Comparison of ENCODE assay signal across 9 mouse cellular contexts in genomic region chr15:83740676-83741422, GRCm38 (mm10). TPM values are rescaled to one million over a fixed set of nuclear protein-coding genes. Genes with fewer than 3 reads are reported as not detected.
DNase-seq lines count a peak whose midpoint lies in the region; ATAC-seq and TF ChIP-seq lines count a peak whose summit lies in the region.
"Had no signal": no experiment of that assay in that cellular context is flagged by ENCODE, and none has a peak within 500 bp of the region (broad histone marks: within the 10 kb centered on the region; RNA-seq: fewer than 3 reads in every experiment).

No protein-coding gene starts in this region.

- H3K4me1 ChIP-seq in heart, embryonic 11.5 days (ENCODE audit: control insufficient read depth, insufficient read depth, low read length) = peaks cover 15% of the 10 kb centered on the region
- peaks cover 19% of the 10 kb centered on the region; the same call in 1 of the 2 replicates for H3K4me1 ChIP-seq in lung, embryonic 15.5 days
- no peaks in the 10 kb centered on the region for H3K4me1 ChIP-seq in intestine, postnatal 0 days (replicated peaks; ENCODE audit: control insufficient read depth, insufficient read depth, low read length)

- 0 out of 2 replicates have a peak overlapping the region, but pooled peaks have one; percentile 1 for H3K27ac ChIP-seq in heart, embryonic 11.5 days (ENCODE audit: low read depth, low read length)
- peak overlapping the region; percentile 36 for H3K27ac ChIP-seq in lung, embryonic 15.5 days
- H3K27ac ChIP-seq in intestine, postnatal 0 days (ENCODE audit: low read depth, low read length) = no peak overlapping the region
- H3K27ac ChIP-seq: layer of hippocampus, adult 2 months; neural tube, embryonic 13.5 days had no signal

- no peak for TF ChIP-seq CTCF in intestine, postnatal 0 days (IDR thresholded peaks at IDR 0.05; ENCODE audit: low read depth)

- WGBS in heart, embryonic 11.5 days (ENCODE audit: insufficient replicate concordance) = 31% methylated on average over 21 of the region's 21 CpGs
- 21% methylated on average over 21 of the region's 21 CpGs for WGBS in lung, embryonic 15.5 days
- 36% methylated on average over 21 of the region's 21 CpGs for WGBS in intestine, postnatal 0 days

- DNase-seq in retina, postnatal 1 day = peak; percentile 45
- no peak for DNase-seq in retina, embryonic 14.5 days (ENCODE audit: low spot score)
- DNase-seq in layer of hippocampus, adult 9-11 months = no peak
- DNase-seq in spleen, adult 12 weeks (ENCODE audit: low spot score) = no peak

- ATAC-seq in heart, embryonic 11.5 days (replicated peaks; ENCODE audit: insufficient number of reproducible peaks, low FRiP score, low TSS enrichment) = no peak
- no peak for ATAC-seq in lung, embryonic 15.5 days (ENCODE audit: borderline replicate concordance, extremely low read depth, low FRiP score, low TSS enrichment)
- ATAC-seq in intestine, postnatal 0 days = no peak

- H3K9me3 ChIP-seq in heart, embryonic 11.5 days (replicated peaks; ENCODE audit: control insufficient read depth, low read length) = no peaks in the 10 kb centered on the region
- no peaks in the 10 kb centered on the region for H3K9me3 ChIP-seq in lung, embryonic 15.5 days
- no peaks in the 10 kb centered on the region for H3K9me3 ChIP-seq in intestine, postnatal 0 days (ENCODE audit: control insufficient read depth)
- H3K9me3 ChIP-seq: neural tube, embryonic 13.5 days had no signal

- H3K36me3 ChIP-seq in heart, embryonic 11.5 days (ENCODE audit: control insufficient read depth, insufficient read depth, low read length) = no peaks in the 10 kb centered on the region
- H3K36me3 ChIP-seq in lung, embryonic 15.5 days = no peaks in the 10 kb centered on the region
- H3K36me3 ChIP-seq in intestine, postnatal 0 days (ENCODE audit: control insufficient read depth, insufficient read depth) = no peaks in the 10 kb centered on the region
- H3K36me3 ChIP-seq: neural tube, embryonic 13.5 days had no signal

- no peaks in the 10 kb centered on the region for H3K27me3 ChIP-seq in heart, embryonic 11.5 days (ENCODE audit: control insufficient read depth, insufficient read depth, low read length)
- H3K27me3 ChIP-seq in lung, embryonic 15.5 days = no peaks in the 10 kb centered on the region
- no peaks in the 10 kb centered on the region for H3K27me3 ChIP-seq in intestine, postnatal 0 days (replicated peaks; ENCODE audit: control insufficient read depth, insufficient read depth, low read length)
- H3K27me3 ChIP-seq: neural tube, embryonic 13.5 days had no signal

- H3K4me3 ChIP-seq in heart, embryonic 11.5 days (ENCODE audit: low read depth, low read length) = no peak overlapping the region
- H3K4me3 ChIP-seq in lung, embryonic 15.5 days = no peak overlapping the region
- no peak overlapping the region for H3K4me3 ChIP-seq in intestine, postnatal 0 days (ENCODE audit: low read depth, low read length)
- H3K4me3 ChIP-seq: layer of hippocampus, adult 2 months; neural tube, embryonic 13.5 days had no signal

- no peak overlapping the region for H3K9ac ChIP-seq in heart, embryonic 11.5 days (ENCODE audit: low read depth, low read length)
- no peak overlapping the region for H3K9ac ChIP-seq in lung, embryonic 15.5 days
- H3K9ac ChIP-seq in intestine, postnatal 0 days (ENCODE audit: low read depth, low read length) = no peak overlapping the region
- H3K9ac ChIP-seq: neural tube, embryonic 13.5 days had no signal

- H3K4me2 ChIP-seq in heart, embryonic 11.5 days = peak overlapping the region; percentile 14; the same call in 1 of the 2 replicates
- peak overlapping the region; percentile 9; the same call in 1 of the 2 replicates for H3K4me2 ChIP-seq in lung, embryonic 15.5 days
- H3K4me2 ChIP-seq in intestine, postnatal 0 days (replicated peaks; ENCODE audit: low read depth) = no peak overlapping the region
- H3K4me2 ChIP-seq: neural tube, embryonic 13.5 days had no signal

RNA-seq across cellular contexts. Expression of gene Scube1, which starts 16.0 kb away (rescaled TPM):
- 9.3 and 10.2 TPM in 2 replicates for polyA plus RNA-seq in heart, embryonic 11.5 days (2014; fragmentation: Nextera tagmentation; extraction: Ambion mirVana)
- polyA plus RNA-seq in lung, embryonic 15.5 days (2015; fragmentation: Nextera tagmentation; extraction: Ambion mirVana) = 4.2 and 4.6 TPM in 2 replicates
- polyA plus RNA-seq in intestine, postnatal 0 days (2015; fragmentation: Nextera tagmentation; extraction: Ambion mirVana) = 2.5 and 2.7 TPM in 2 replicates

RNA-seq across cellular contexts. Expression of gene Mpped1, which starts 38.4 kb away (rescaled TPM):
- 0.11 and 0.27 TPM in 2 replicates for polyA plus RNA-seq in heart, embryonic 11.5 days (2014; fragmentation: Nextera tagmentation; extraction: Ambion mirVana)
- 0.61 and 0.74 TPM in 2 replicates for polyA plus RNA-seq in lung, embryonic 15.5 days (2015; fragmentation: Nextera tagmentation; extraction: Ambion mirVana)
- 0.07 and 0.16 TPM in 2 replicates for polyA plus RNA-seq in intestine, postnatal 0 days (2015; fragmentation: Nextera tagmentation; extraction: Ambion mirVana)
